Mouse (Mus musculus) cerebellum, adult 2 months (tissue): ENCODE measurements around the gene Hoxa4.

ENCODE experiments used
- CTCF ChIP-seq: fragments of 200-500 bp; IDR thresholded peaks from 2 replicates; pipeline ENCODE4 v1.5.1; 2011; ENCODE audit warnings: low read depth, mild to moderate bottlenecking, control low read depth, low read length, moderate library complexity, borderline replicate concordance; ENCODE audit not compliant: insufficient read depth
- POLR2A ChIP-seq: fragments of 200-500 bp; IDR thresholded peaks from 2 replicates; pipeline ENCODE4 v1.6.1; 2011; ENCODE audit warnings: low read length, control low read depth, borderline replicate concordance; ENCODE audit not compliant: insufficient read depth

GRCm38 (mm10) chr6:52221337-52221992 is 29.9 kb upstream of the Hoxa4 start, which contains the start of gene Hoxa7:
- TF ChIP-seq POLR2A = no peak
- peak; percentile 88 for TF ChIP-seq CTCF
